Mouse (Mus musculus): Measurements from ENCODE around the gene Myo10. TPM values are rescaled to one million over a fixed set of nuclear protein-coding genes. Genes with fewer than 3 reads are reported as not detected.

The Myo10 gene
- polyA plus RNA-seq, 1 experiment = 49.9 TPM

DNA sequence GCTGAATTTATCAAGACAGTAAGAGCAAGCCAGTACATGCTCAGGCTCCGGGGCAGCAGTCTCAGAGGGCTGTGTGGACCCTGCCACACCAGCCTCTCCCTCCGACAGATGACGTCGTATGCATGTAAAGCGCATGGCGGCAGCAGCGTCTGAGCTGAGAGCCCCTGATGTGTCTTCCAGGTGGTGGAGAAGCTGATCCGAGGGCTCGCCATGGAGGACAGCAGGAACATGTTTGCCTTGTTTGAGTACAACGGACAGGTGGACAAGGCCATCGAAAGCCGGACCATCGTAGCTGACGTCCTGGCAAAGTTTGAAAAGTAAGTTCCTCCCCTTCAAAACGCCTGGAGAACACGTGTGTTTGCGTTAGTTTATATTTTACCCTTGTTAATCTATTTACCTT, 184.0 kb downstream of the Myo10 start:
- no peaks in the 10 kb centered on the region for H3K4me1 ChIP-seq (ENCODE audit: control insufficient read depth, insufficient read depth, low read length)
- no peak for TF ChIP-seq POLR2A (IDR thresholded peaks at IDR 0.05; ENCODE audit: low read depth, low read length)
- TF ChIP-seq CTCF (IDR thresholded peaks at IDR 0.05; ENCODE audit: borderline replicate concordance, insufficient read depth, low read length) = no peak
- H3K4me3 ChIP-seq (ENCODE audit: insufficient read depth, low read length) = no peak overlapping the region
- H3K27ac ChIP-seq (ENCODE audit: insufficient read depth, low read length) = no peak overlapping the region

DNA sequence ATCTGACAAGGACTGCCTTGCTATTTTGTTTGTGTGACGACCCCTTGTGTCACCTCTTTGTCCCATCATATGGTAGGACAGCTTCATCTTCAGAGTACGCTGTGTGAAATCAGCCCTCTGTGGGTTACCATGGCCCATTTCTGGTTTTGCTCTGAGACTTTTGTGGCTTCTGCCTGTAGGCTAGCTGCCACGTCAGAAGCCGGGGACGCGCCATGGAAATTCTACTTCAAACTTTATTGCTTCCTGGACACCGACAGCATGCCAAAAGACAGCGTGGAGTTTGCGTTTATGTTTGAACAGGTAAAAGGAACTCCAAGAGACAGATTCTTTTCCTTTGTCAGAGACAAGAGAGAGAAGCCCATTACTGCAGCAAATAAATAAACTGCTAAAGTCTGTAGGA, 184.6 kb downstream of the Myo10 start:
- no peaks in the 10 kb centered on the region for H3K4me1 ChIP-seq (ENCODE audit: control insufficient read depth, insufficient read depth, low read length)
- H3K27ac ChIP-seq (ENCODE audit: insufficient read depth, low read length) = no peak overlapping the region
- TF ChIP-seq CTCF (IDR thresholded peaks at IDR 0.05; ENCODE audit: borderline replicate concordance, insufficient read depth, low read length) (no peak), POLR2A (IDR thresholded peaks at IDR 0.05; ENCODE audit: low read depth, low read length) (no peak)
- H3K4me3 ChIP-seq (ENCODE audit: insufficient read depth, low read length) = no peak overlapping the region

DNA sequence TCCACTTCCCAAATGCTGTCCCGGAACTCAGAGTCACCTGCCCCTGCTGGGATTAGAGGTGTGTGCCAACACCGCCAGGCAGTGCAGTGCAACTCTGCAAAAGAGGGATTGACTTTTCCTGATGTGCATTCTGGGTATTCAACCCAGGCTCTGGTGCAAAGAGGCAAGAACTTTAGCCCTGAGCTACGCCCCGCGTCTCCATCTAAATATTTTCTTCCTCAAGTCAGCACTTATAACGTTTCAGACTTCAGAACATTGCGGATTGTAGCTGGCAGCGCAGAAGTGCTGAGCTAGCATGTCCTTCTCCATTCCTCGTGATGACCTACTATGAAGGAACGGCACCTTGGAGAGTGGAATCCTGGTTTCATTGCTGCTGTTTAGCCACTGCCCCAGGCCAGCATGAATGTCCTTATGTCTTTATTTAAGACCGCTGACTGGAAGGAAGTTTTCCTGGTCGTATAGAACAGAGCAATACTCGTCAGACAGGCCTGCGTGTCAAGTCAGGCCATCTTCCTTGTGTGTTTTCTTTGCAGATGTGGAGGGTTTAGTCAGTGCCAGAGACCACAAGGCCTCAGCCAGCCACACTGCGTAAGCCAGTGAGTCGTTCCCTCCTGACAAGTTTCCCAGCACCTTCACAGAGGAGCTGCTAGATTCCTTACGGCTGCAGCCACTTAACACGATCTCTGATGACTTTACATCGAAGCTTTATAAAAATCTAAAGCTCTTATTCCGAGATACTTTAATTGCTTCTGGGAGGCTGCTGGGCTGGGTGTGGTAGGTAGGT, 186.5 kb downstream of the Myo10 start:
- Histone ChIP-seq H3K4me3 (ENCODE audit: insufficient read depth, low read length) (no peak overlapping the region), H3K4me1 (ENCODE audit: control insufficient read depth, insufficient read depth, low read length) (no peaks in the 10 kb centered on the region), H3K27ac (ENCODE audit: insufficient read depth, low read length) (no peak overlapping the region)
- TF ChIP-seq POLR2A (IDR thresholded peaks at IDR 0.05; ENCODE audit: low read depth, low read length) (no peak), CTCF (IDR thresholded peaks at IDR 0.05; ENCODE audit: borderline replicate concordance, insufficient read depth, low read length) (no peak)

DNA sequence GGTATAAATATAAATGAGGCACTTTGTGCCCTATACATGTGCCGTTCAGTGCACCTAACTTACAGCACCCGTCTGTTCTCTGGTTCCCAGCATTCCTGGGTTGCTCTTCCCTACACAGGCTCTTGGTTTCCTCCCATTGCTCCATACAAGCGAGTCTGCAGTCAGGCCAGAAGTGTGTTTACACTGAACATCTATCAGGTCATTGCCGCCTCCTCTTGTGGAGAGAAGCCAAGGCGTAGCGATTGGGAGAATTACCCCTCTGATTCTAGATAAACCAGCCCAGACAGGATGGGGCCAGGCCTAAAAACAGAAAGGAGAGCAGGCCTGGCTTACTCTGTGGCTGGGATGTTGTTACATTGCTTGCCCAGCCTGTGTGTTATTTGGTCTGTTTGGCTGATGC, 187.3 kb downstream of the Myo10 start:
- no peaks in the 10 kb centered on the region for H3K4me1 ChIP-seq (ENCODE audit: control insufficient read depth, insufficient read depth, low read length)
- no peak for TF ChIP-seq POLR2A (IDR thresholded peaks at IDR 0.05; ENCODE audit: low read depth, low read length)
- no peak for TF ChIP-seq CTCF (IDR thresholded peaks at IDR 0.05; ENCODE audit: borderline replicate concordance, insufficient read depth, low read length)
- H3K27ac ChIP-seq (ENCODE audit: insufficient read depth, low read length) = no peak overlapping the region
- H3K4me3 ChIP-seq (ENCODE audit: insufficient read depth, low read length) = no peak overlapping the region

DNA sequence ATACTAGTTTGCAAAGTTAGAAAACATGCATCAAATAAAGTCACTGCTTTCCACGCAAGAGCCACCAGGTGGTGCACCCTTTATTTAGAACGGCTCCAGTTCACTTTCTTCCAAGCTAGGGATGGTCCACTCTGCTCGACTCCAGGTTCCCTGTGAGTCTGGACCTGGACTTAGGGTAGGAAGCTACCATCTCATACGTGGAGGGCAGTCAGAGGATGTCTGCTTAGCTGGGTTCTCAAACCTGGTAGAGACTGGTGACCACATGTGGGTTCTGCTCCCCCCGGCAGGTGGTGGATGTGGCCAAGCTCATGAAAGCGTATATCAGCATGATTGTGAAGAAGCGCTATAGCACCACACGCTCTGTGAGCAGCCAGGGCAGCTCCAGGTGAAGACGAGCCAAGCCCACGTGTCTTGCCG, 189.5 kb downstream of the Myo10 start:
- no peaks in the 10 kb centered on the region for H3K4me1 ChIP-seq (ENCODE audit: control insufficient read depth, insufficient read depth, low read length)
- TF ChIP-seq CTCF (IDR thresholded peaks at IDR 0.05; ENCODE audit: borderline replicate concordance, insufficient read depth, low read length) = no peak
- no peak for TF ChIP-seq POLR2A (IDR thresholded peaks at IDR 0.05; ENCODE audit: low read depth, low read length)
- H3K27ac ChIP-seq (ENCODE audit: insufficient read depth, low read length) = no peak overlapping the region
- H3K4me3 ChIP-seq (ENCODE audit: insufficient read depth, low read length) = no peak overlapping the region

DNA sequence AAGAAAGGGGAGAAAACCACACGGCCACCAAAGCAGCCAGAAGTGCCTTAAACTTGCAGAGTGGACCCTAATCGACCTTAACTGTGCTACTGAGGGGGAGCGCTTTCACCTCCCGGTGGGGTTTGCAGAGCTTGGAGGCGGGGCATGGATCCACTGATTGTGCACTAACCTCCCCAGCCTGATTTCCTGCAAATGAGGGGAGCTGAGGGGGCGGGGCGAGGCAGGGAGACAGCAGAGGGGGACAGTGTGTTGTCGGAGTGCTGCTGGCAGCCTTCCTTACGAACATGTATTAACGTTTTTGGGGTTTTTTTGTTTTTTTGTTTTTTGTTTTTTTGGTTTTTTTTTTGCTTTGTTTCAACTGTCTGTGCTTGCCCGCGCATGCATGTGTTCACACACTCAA, 190.2 kb downstream of the Myo10 start:
- Histone ChIP-seq H3K27ac (ENCODE audit: insufficient read depth, low read length) (no peak overlapping the region), H3K4me1 (ENCODE audit: control insufficient read depth, insufficient read depth, low read length) (no peaks in the 10 kb centered on the region), H3K4me3 (ENCODE audit: insufficient read depth, low read length) (no peak overlapping the region)
- no peak for TF ChIP-seq CTCF (IDR thresholded peaks at IDR 0.05; ENCODE audit: borderline replicate concordance, insufficient read depth, low read length)
- TF ChIP-seq POLR2A (IDR thresholded peaks at IDR 0.05; ENCODE audit: low read depth, low read length) = no peak

DNA sequence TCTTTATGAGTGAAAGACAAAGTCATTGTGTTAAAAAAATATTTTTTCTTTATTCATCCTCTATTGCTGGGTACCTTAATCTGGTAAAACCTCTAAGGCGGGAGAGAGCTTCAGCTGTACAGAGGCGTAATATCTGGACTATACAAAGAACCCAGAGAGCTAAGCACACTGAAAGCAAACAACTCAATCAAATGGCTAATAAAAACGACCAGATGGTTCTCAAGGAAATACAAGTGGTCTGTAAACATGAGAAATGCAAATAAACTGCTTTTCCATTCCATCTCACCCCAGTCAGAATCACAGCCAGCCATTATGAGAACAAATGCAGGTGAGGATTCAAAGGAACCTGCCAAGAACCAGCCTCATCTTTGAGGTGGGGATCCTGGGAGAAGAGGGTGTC, 192.2 kb downstream of the Myo10 start:
- Histone ChIP-seq H3K4me3 (ENCODE audit: insufficient read depth, low read length) (no peak overlapping the region), H3K4me1 (ENCODE audit: control insufficient read depth, insufficient read depth, low read length) (no peaks in the 10 kb centered on the region), H3K27ac (ENCODE audit: insufficient read depth, low read length) (no peak overlapping the region)
- TF ChIP-seq CTCF (IDR thresholded peaks at IDR 0.05; ENCODE audit: borderline replicate concordance, insufficient read depth, low read length) (no peak), POLR2A (IDR thresholded peaks at IDR 0.05; ENCODE audit: low read depth, low read length) (no peak)

DNA sequence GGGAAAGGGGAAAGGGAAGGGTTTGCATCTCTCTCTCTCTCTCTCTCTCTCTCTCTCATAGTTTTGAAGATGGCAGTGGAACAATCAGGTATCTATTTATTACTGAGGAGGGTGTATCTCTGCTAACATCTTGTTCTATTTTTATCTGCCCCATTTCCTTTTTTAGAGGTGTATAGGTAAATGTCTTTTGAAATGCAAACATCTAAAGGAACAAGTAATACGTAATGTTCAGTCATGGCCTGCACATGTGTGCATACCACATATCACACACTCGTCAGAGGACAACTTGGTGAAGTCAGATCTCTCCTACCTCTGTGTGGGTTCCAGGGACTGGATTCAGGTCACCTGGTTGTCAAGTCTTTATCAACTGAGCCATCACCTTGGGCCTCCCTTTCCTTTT, 194.9 kb downstream of the Myo10 start:
- TF ChIP-seq CTCF (IDR thresholded peaks at IDR 0.05; ENCODE audit: borderline replicate concordance, insufficient read depth, low read length) (no peak), POLR2A (IDR thresholded peaks at IDR 0.05; ENCODE audit: low read depth, low read length) (no peak)
- Histone ChIP-seq H3K4me1 (ENCODE audit: control insufficient read depth, insufficient read depth, low read length) (no peaks in the 10 kb centered on the region), H3K27ac (ENCODE audit: insufficient read depth, low read length) (no peak overlapping the region), H3K4me3 (ENCODE audit: insufficient read depth, low read length) (no peak overlapping the region)

DNA sequence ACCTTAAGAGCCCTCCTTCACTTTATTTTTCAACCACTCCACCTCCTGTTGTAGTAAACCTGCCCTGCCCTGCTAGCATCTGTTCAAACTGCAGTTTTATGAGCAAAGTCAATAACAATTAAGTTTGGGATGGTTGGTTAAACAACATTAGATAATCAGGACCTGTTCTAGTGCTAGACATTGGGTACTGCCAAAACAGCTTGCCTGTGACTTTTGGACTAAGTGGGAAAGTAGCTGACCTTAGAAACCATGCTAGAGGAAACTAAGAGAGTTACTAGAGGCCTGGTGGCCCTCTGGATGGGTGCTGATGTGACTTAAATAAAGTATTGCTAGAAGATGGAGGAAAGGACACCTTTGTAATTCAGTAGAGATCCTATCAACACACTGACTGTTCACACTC, 199.7 kb downstream of the Myo10 start:
- H3K27ac ChIP-seq (ENCODE audit: insufficient read depth, low read length) = no peak overlapping the region
- peaks cover 2% of the 10 kb centered on the region; the same call in 1 of the 2 replicates for H3K4me1 ChIP-seq (ENCODE audit: control insufficient read depth, insufficient read depth, low read length)
- no peak overlapping the region for H3K4me3 ChIP-seq (ENCODE audit: insufficient read depth, low read length)
- no peak for TF ChIP-seq CTCF (IDR thresholded peaks at IDR 0.05; ENCODE audit: borderline replicate concordance, insufficient read depth, low read length)
- no peak for TF ChIP-seq POLR2A (IDR thresholded peaks at IDR 0.05; ENCODE audit: low read depth, low read length)

DNA sequence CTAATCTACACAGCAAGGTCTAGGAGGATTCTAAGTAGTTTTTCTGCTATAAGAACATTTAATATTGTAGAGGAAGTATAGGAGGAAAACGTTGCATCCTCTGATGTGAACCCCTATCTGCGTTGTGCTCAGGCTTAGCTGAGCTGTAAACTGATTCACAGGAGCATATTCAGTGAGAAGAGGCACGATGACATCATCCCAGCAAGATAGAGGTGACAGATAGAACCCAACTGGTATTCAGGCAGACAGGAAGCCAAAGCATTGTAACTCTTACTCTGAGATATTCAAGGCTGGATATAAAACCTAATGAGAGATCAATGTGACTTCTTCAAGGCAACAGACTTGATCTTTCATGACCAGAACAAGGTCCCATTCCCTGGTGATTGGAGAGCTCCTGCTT, 200.3 kb downstream of the Myo10 start:
- Histone ChIP-seq H3K27ac (ENCODE audit: insufficient read depth, low read length) (no peak overlapping the region), H3K4me3 (ENCODE audit: insufficient read depth, low read length) (no peak overlapping the region), H3K4me1 (ENCODE audit: control insufficient read depth, insufficient read depth, low read length) (peaks cover 2% of the 10 kb centered on the region; the same call in 1 of the 2 replicates)
- no peak for TF ChIP-seq CTCF (IDR thresholded peaks at IDR 0.05; ENCODE audit: borderline replicate concordance, insufficient read depth, low read length)
- TF ChIP-seq POLR2A (IDR thresholded peaks at IDR 0.05; ENCODE audit: low read depth, low read length) = no peak

Measured in embryonic fibroblast, embryonic 13.5 days (primary cell).